ENCODE assay signal across 25 mouse cellular contexts in genomic region chr4:18169855-18170508, GRCm38 (mm10).
DNase-seq lines count a peak whose midpoint lies in the region; ATAC-seq and TF ChIP-seq lines count a peak whose summit lies in the region.
"Had no signal": no experiment of that assay in that cellular context is flagged by ENCODE, and none has a peak within 500 bp of the region (broad histone marks: within the 10 kb centered on the region; RNA-seq: fewer than 3 reads in every experiment).

No protein-coding gene starts in this region.

- no peak overlapping the region for H3K4me2 ChIP-seq in hindbrain, postnatal 0 days (ENCODE audit: low read depth, low read length)
- H3K4me2 ChIP-seq in midbrain, postnatal 0 days (ENCODE audit: low read depth, low read length, poor library complexity, severe bottlenecking): no peak overlapping the region
- no peak overlapping the region for H3K4me2 ChIP-seq in midbrain, embryonic 16.5 days (ENCODE audit: low read length)
- H3K4me2 ChIP-seq: embryonic facial prominence, embryonic 15.5 days; forebrain, embryonic 15.5 days; heart, embryonic 13.5 days; hindbrain, embryonic 14.5 days had no signal

- no peak overlapping the region for H3K9ac ChIP-seq in hindbrain, postnatal 0 days (replicated peaks; ENCODE audit: low read length)
- no peak overlapping the region for H3K9ac ChIP-seq in midbrain, postnatal 0 days (replicated peaks; ENCODE audit: low read length, poor library complexity, severe bottlenecking)
- H3K9ac ChIP-seq in midbrain, embryonic 16.5 days (ENCODE audit: low read depth, low read length): no peak overlapping the region
- H3K9ac ChIP-seq: embryonic facial prominence, embryonic 15.5 days; forebrain, embryonic 15.5 days; heart, embryonic 13.5 days; hindbrain, embryonic 14.5 days had no signal

- TF ChIP-seq CTCF in hindbrain, postnatal 0 days (IDR thresholded peaks at IDR 0.05; ENCODE audit: low read depth): no peak
- no peak for TF ChIP-seq CTCF in midbrain, postnatal 0 days (IDR thresholded peaks at IDR 0.05)

- H3K4me3 ChIP-seq in hindbrain, postnatal 0 days (ENCODE audit: low read length): no peak overlapping the region
- no peak overlapping the region for H3K4me3 ChIP-seq in hindbrain, embryonic 10.5 days
- H3K4me3 ChIP-seq in midbrain, postnatal 0 days (ENCODE audit: low read depth, low read length): no peak overlapping the region
- no peak overlapping the region for H3K4me3 ChIP-seq in midbrain, embryonic 16.5 days (ENCODE audit: low read depth, low read length)
- H3K4me3 ChIP-seq: embryonic facial prominence, embryonic 15.5 days; forebrain, embryonic 15.5 days; heart, adult 2 months; heart, embryonic 10.5 days; heart, embryonic 13.5 days had no signal

- no peaks in the 10 kb centered on the region for H3K9me3 ChIP-seq in hindbrain, postnatal 0 days (ENCODE audit: low read length)
- no peaks in the 10 kb centered on the region for H3K9me3 ChIP-seq in hindbrain, embryonic 10.5 days
- H3K9me3 ChIP-seq in midbrain, postnatal 0 days (ENCODE audit: low read length): no peaks in the 10 kb centered on the region
- H3K9me3 ChIP-seq in midbrain, embryonic 16.5 days (replicated peaks; ENCODE audit: control insufficient read depth, low read length, poor library complexity, severe bottlenecking): no peaks in the 10 kb centered on the region
- H3K9me3 ChIP-seq: embryonic facial prominence, embryonic 15.5 days; forebrain, embryonic 15.5 days; heart, embryonic 10.5 days; heart, embryonic 13.5 days had no signal

- WGBS in hindbrain, postnatal 0 days: 72% methylated on average over 4 of the region's 4 CpGs
- WGBS in hindbrain, embryonic 10.5 days: 84% methylated on average over 4 of the region's 4 CpGs
- WGBS in midbrain, postnatal 0 days: 77% methylated on average over 4 of the region's 4 CpGs
- 78% methylated on average over 4 of the region's 4 CpGs for WGBS in midbrain, embryonic 16.5 days

- ATAC-seq in frontal cortex, adult (ENCODE audit: low TSS enrichment): peak; percentile 27
- peak; percentile 51; the same call in 1 of the 2 replicates for ATAC-seq in hindbrain, postnatal 0 days
- ATAC-seq in midbrain, postnatal 0 days (ENCODE audit: low FRiP score): no peak
- no peak for ATAC-seq in midbrain, embryonic 16.5 days
- ATAC-seq: CD4-positive, CD25-positive, alpha-beta regulatory T cell, adult 4 months; forebrain, embryonic 15.5 days; inflammation-experienced regulatory T-cells, adult 6 months; intestine, embryonic 16.5 days had no signal

- no peak overlapping the region for H3K27ac ChIP-seq in hindbrain, postnatal 0 days
- no peak overlapping the region for H3K27ac ChIP-seq in hindbrain, embryonic 10.5 days
- no peak overlapping the region for H3K27ac ChIP-seq in midbrain, postnatal 0 days (ENCODE audit: low read depth, low read length)
- no peak overlapping the region for H3K27ac ChIP-seq in midbrain, embryonic 16.5 days (ENCODE audit: low read length)
- H3K27ac ChIP-seq: embryonic facial prominence, embryonic 15.5 days; forebrain, embryonic 15.5 days; heart, adult 2 months; heart, embryonic 10.5 days; heart, embryonic 13.5 days; hindbrain, embryonic 14.5 days had no signal

- no peaks in the 10 kb centered on the region for H3K27me3 ChIP-seq in hindbrain, postnatal 0 days (ENCODE audit: insufficient read depth, low read length)
- no peaks in the 10 kb centered on the region for H3K27me3 ChIP-seq in hindbrain, embryonic 10.5 days (ENCODE audit: insufficient read depth, poor library complexity, severe bottlenecking)
- no peaks in the 10 kb centered on the region for H3K27me3 ChIP-seq in midbrain, postnatal 0 days (ENCODE audit: insufficient read depth, low read length)
- no peaks in the 10 kb centered on the region for H3K27me3 ChIP-seq in midbrain, embryonic 16.5 days (ENCODE audit: control insufficient read depth, insufficient read depth, low read depth, low read length)
- H3K27me3 ChIP-seq: embryonic facial prominence, embryonic 15.5 days; forebrain, embryonic 15.5 days; heart, embryonic 13.5 days had no signal

- no peak for DNase-seq in frontal cortex, postnatal 14 days (ENCODE audit: low spot score in 2 of 2)
- peak; percentile 27 for DNase-seq in hindbrain, postnatal 0 days (ENCODE audit: low spot score)
- DNase-seq in hindbrain, embryonic 10.5 days (ENCODE audit: low spot score): no peak
- peak; percentile 47 for DNase-seq in midbrain, postnatal 0 days (ENCODE audit: low spot score)
- no peak for DNase-seq in urinary bladder, postnatal 4 days (ENCODE audit: low spot score in 2 of 2)
- DNase-seq: adrenal gland, adult 2 months; adrenal gland, postnatal 14 days; cerebellum, adult 11-12 months; cerebellum, adult 8-10 months; embryo, embryonic 11 days; gastrocnemius, postnatal 25 days; heart, adult 2 months; heart, postnatal 14 days; heart, postnatal 4 days; kidney, adult 18-20 months had no signal

- no peaks in the 10 kb centered on the region for H3K36me3 ChIP-seq in hindbrain, postnatal 0 days (ENCODE audit: insufficient read depth, low read length)
- no peaks in the 10 kb centered on the region for H3K36me3 ChIP-seq in hindbrain, embryonic 10.5 days
- no peaks in the 10 kb centered on the region for H3K36me3 ChIP-seq in midbrain, postnatal 0 days (ENCODE audit: insufficient read depth, low read length)
- H3K36me3 ChIP-seq in midbrain, embryonic 16.5 days (ENCODE audit: control insufficient read depth, insufficient read depth, low read length): no peaks in the 10 kb centered on the region
- H3K36me3 ChIP-seq: embryonic facial prominence, embryonic 15.5 days; forebrain, embryonic 15.5 days; heart, embryonic 10.5 days; heart, embryonic 13.5 days had no signal

- no peaks in the 10 kb centered on the region for H3K4me1 ChIP-seq in hindbrain, postnatal 0 days (ENCODE audit: insufficient read depth, low read length)
- no peaks in the 10 kb centered on the region for H3K4me1 ChIP-seq in hindbrain, embryonic 10.5 days (replicated peaks)
- no peaks in the 10 kb centered on the region for H3K4me1 ChIP-seq in midbrain, postnatal 0 days (ENCODE audit: insufficient read depth, low read length)
- H3K4me1 ChIP-seq in midbrain, embryonic 16.5 days (ENCODE audit: control insufficient read depth, insufficient read depth, low read length): no peaks in the 10 kb centered on the region
- H3K4me1 ChIP-seq: embryonic facial prominence, embryonic 15.5 days; forebrain, embryonic 15.5 days; heart, embryonic 10.5 days; heart, embryonic 13.5 days had no signal

Comparison
In these comparisons a context has a peak if more than half of its experiments do, and no peak if none do; other contexts are left out.
1. DNase-seq: peak in hindbrain, postnatal 0 days (single experiment) and midbrain, postnatal 0 days (single experiment); none in frontal cortex, postnatal 14 days (0 of 2), hindbrain, embryonic 10.5 days (single experiment) and urinary bladder, postnatal 4 days (0 of 2).
2. ATAC-seq: peak in frontal cortex, adult (single experiment) and hindbrain, postnatal 0 days (single experiment); none in midbrain, postnatal 0 days (single experiment) and midbrain, embryonic 16.5 days (single experiment).